Mouse (Mus musculus) neural tube, embryonic 12.5 days (tissue): ENCODE data around the gene Usp15. TPM values are rescaled to one million over a fixed set of nuclear protein-coding genes. Genes with fewer than 3 reads are reported as not detected.

Source experiments
- ATAC-seq: fragments of 200-750 bp; cut with Nextera tagmentation; 2 replicates; pipeline ENCODE4 v1.8.0; 2017; ENCODE audit warnings: low read depth, mild to moderate bottlenecking, moderate TSS enrichment, moderate library complexity; ENCODE audit not compliant: low FRiP score
- H3K27ac ChIP-seq: fragments of 300-500 bp; sonication (generic); 2 replicates; pipeline ENCODE4 v1.5.1; 2016
- H3K27me3 ChIP-seq: fragments of 300-500 bp; sonication (generic); replicated peaks from 2 replicates; pipeline ENCODE4 v1.6.1; 2016; ENCODE audit warnings: mild to moderate bottlenecking
- H3K36me3 ChIP-seq: fragments of 300-500 bp; sonication (generic); 2 replicates; pipeline ENCODE4 v1.6.1; 2016; ENCODE audit warnings: mild to moderate bottlenecking
- H3K4me1 ChIP-seq: fragments of 300-500 bp; sonication (generic); 2 replicates; pipeline ENCODE4 v1.6.1; 2016
- H3K4me2 ChIP-seq: fragments of 300-500 bp; sonication (generic); replicated peaks from 2 replicates; pipeline ENCODE4 v1.6.1; 2016; ENCODE audit warnings: mild to moderate bottlenecking
- H3K4me3 ChIP-seq: fragments of 300-500 bp; sonication (generic); 2 replicates; pipeline ENCODE4 v1.5.1; 2016
- H3K9ac ChIP-seq: fragments of 300-500 bp; sonication (generic); 2 replicates; pipeline ENCODE4 v1.6.1; 2016; ENCODE audit warnings: mild to moderate bottlenecking
- H3K9me3 ChIP-seq: fragments of 300-500 bp; sonication (generic); 2 replicates; pipeline ENCODE4 v1.6.1; 2016; ENCODE audit warnings: mild to moderate bottlenecking
- WGBS: fragments of 180-500 bp; shearing (Covaris S2); methylation state at CpG from one replicate; pipeline ENCODE4 v1.1.7; 2016; 5-methylcytosine and 5-hydroxymethylcytosine counted together
- polyA plus RNA-seq: library from polyadenylated mRNA; unstranded; fragments of >200 nt; fragmentation: Nextera tagmentation; extraction: Ambion mirVana; gene quantifications from 2 replicates; pipeline ENCODE4 v1.2.1, GENCODE M21; 2016

The Usp15 gene
- polyA plus RNA-seq, 1 experiment from 2014 or later = 79.9 TPM

GRCm38 (mm10) chr10:123091737-123092136, 105.1 kb downstream of the Usp15 start:
- Histone ChIP-seq H3K4me3 (no peak overlapping the region), H3K27ac (no peak overlapping the region), H3K9ac (no peak overlapping the region), H3K4me1 (no peaks in the 10 kb centered on the region), H3K9me3 (no peaks in the 10 kb centered on the region), H3K36me3 (no peaks in the 10 kb centered on the region), H3K27me3 (no peaks in the 10 kb centered on the region), H3K4me2 (no peak overlapping the region)
- ATAC-seq = peak; percentile 50; the same call in 1 of the 2 replicates
- 35% methylated on average over 5 of the region's 5 CpGs for WGBS

GRCm38 (mm10) chr10:123089425-123089930, 107.3 kb downstream of the Usp15 start:
- Histone ChIP-seq H3K27me3 (no peaks in the 10 kb centered on the region), H3K36me3 (no peaks in the 10 kb centered on the region), H3K4me1 (no peaks in the 10 kb centered on the region), H3K27ac (no peak overlapping the region), H3K9ac (no peak overlapping the region), H3K9me3 (no peaks in the 10 kb centered on the region), H3K4me2 (no peak overlapping the region), H3K4me3 (no peak overlapping the region)
- 75% methylated on average over 12 of the region's 12 CpGs for WGBS
- no peak for ATAC-seq

GRCm38 (mm10) chr10:123086847-123087246, 109.9 kb downstream of the Usp15 start:
- no peak overlapping the region for H3K9ac ChIP-seq
- 72% methylated on average over 2 of the region's 2 CpGs for WGBS
- no peak overlapping the region for H3K4me2 ChIP-seq
- H3K4me1 ChIP-seq = no peaks in the 10 kb centered on the region
- ATAC-seq = no peak
- no peaks in the 10 kb centered on the region for H3K9me3 ChIP-seq
- no peaks in the 10 kb centered on the region for H3K36me3 ChIP-seq
- no peak overlapping the region for H3K27ac ChIP-seq
- no peak overlapping the region for H3K4me3 ChIP-seq
- no peaks in the 10 kb centered on the region for H3K27me3 ChIP-seq

- Histone ChIP-seq H3K9me3 (no peaks in the 10 kb centered on the region), H3K9ac (no peak overlapping the region), H3K27me3 (no peaks in the 10 kb centered on the region), H3K4me1 (no peaks in the 10 kb centered on the region), H3K36me3 (no peaks in the 10 kb centered on the region), H3K4me2 (no peak overlapping the region), H3K27ac (no peak overlapping the region), H3K4me3 (no peak overlapping the region)
- peak; percentile 41; the same call in 1 of the 2 replicates for ATAC-seq
- WGBS = 33% methylated on average over 10 of the region's 10 CpGs
These were observed 111.7 kb downstream of the Usp15 start for GRCm38 (mm10) chr10:123084900-123085641.

GRCm38 (mm10) chr10:123084307-123084706, 112.5 kb downstream of the Usp15 start:
- H3K4me1 ChIP-seq = no peaks in the 10 kb centered on the region
- no peak overlapping the region for H3K27ac ChIP-seq
- H3K9ac ChIP-seq = no peak overlapping the region
- no peaks in the 10 kb centered on the region for H3K27me3 ChIP-seq
- H3K4me3 ChIP-seq = no peak overlapping the region
- no peak for ATAC-seq
- no peak overlapping the region for H3K4me2 ChIP-seq
- no peaks in the 10 kb centered on the region for H3K36me3 ChIP-seq
- no peaks in the 10 kb centered on the region for H3K9me3 ChIP-seq
- 71% methylated on average over 9 of the region's 9 CpGs for WGBS

GRCm38 (mm10) chr10:123076245-123077023, 120.4 kb downstream of the Usp15 start, which contains the start of gene Mon2:
TSS of gene Mon2 (minus strand) at chr10:123076505.
- H3K9ac ChIP-seq = peak within 1 kb of the TSS; percentile 97
- peak within 1 kb of the TSS; percentile 98 for H3K4me3 ChIP-seq

GRCm38 (mm10) chr10:123075751-123076242, 121.0 kb downstream of the Usp15 start:
- under 1% methylated on average over 47 of the region's 48 CpGs for WGBS
- H3K36me3 ChIP-seq = peaks cover 10% of the 10 kb centered on the region
- no peaks in the 10 kb centered on the region for H3K9me3 ChIP-seq
- ATAC-seq = peak; percentile 68
- peaks cover 9% of the 10 kb centered on the region for H3K4me1 ChIP-seq
- H3K4me3 ChIP-seq = peak overlapping the region; percentile 98
- H3K27ac ChIP-seq = peak overlapping the region; percentile 42; the same call in 1 of the 2 replicates
- peak overlapping the region; percentile 86 for H3K4me2 ChIP-seq
- H3K9ac ChIP-seq = peak overlapping the region; percentile 97
- H3K27me3 ChIP-seq = no peaks in the 10 kb centered on the region

More at GRCm38 (mm10) chr10:123076245-123077023, 120.4 kb downstream of the Usp15 start, which contains the start of gene Mon2:
- H3K27me3 ChIP-seq = no peaks in the 10 kb centered on the region
- H3K9me3 ChIP-seq = no peaks in the 10 kb centered on the region
- H3K4me1 ChIP-seq = peaks cover 9% of the 10 kb centered on the region
- peak; percentile 99 for ATAC-seq
- WGBS = under 1% methylated on average over 58 of the region's 58 CpGs
- peak within 1 kb of the TSS; percentile 86 for H3K4me2 ChIP-seq
- H3K27ac ChIP-seq = peak within 1 kb of the TSS; percentile 42; the same call in 1 of the 2 replicates
- peaks cover 10% of the 10 kb centered on the region for H3K36me3 ChIP-seq

- H3K4me2 ChIP-seq = no peak overlapping the region
- no peak for ATAC-seq
These were observed 124.8 kb downstream of the Usp15 start for GRCm38 (mm10) chr10:123071997-123072396.

GRCm38 (mm10) chr10:123063021-123063420, 133.8 kb downstream of the Usp15 start:
- ATAC-seq = no peak
- Histone ChIP-seq H3K4me2 (no peak overlapping the region), H3K9ac (no peak overlapping the region)

More at GRCm38 (mm10) chr10:123071997-123072396, 124.8 kb downstream of the Usp15 start:
- Histone ChIP-seq H3K9me3 (peaks cover 5% of the 10 kb centered on the region; the same call in 1 of the 2 replicates), H3K27ac (no peak overlapping the region), H3K4me3 (no peak overlapping the region), H3K4me1 (peaks cover 9% of the 10 kb centered on the region), H3K27me3 (no peaks in the 10 kb centered on the region), H3K36me3 (peaks cover 17% of the 10 kb centered on the region), H3K9ac (no peak overlapping the region)
- WGBS = 90% methylated on average over 2 of the region's 2 CpGs

GRCm38 (mm10) chr10:123060831-123061230, 136.0 kb downstream of the Usp15 start:
- no peak for ATAC-seq
- H3K4me2 ChIP-seq = no peak overlapping the region
- H3K4me1 ChIP-seq = no peaks in the 10 kb centered on the region
- no peak overlapping the region for H3K9ac ChIP-seq
- 91% methylated on average over 6 of the region's 6 CpGs for WGBS
- no peaks in the 10 kb centered on the region for H3K27me3 ChIP-seq
- H3K27ac ChIP-seq = no peak overlapping the region
- H3K4me3 ChIP-seq = no peak overlapping the region
- no peaks in the 10 kb centered on the region for H3K9me3 ChIP-seq
- H3K36me3 ChIP-seq = no peaks in the 10 kb centered on the region

More at GRCm38 (mm10) chr10:123063021-123063420, 133.8 kb downstream of the Usp15 start:
- WGBS = 96% methylated on average over 2 of the region's 2 CpGs
- Histone ChIP-seq H3K36me3 (no peaks in the 10 kb centered on the region), H3K4me1 (no peaks in the 10 kb centered on the region), H3K9me3 (no peaks in the 10 kb centered on the region), H3K27me3 (no peaks in the 10 kb centered on the region), H3K27ac (no peak overlapping the region), H3K4me3 (no peak overlapping the region)

GRCm38 (mm10) chr10:123057082-123057481, 139.7 kb downstream of the Usp15 start:
- H3K9ac ChIP-seq = no peak overlapping the region
- H3K27ac ChIP-seq = no peak overlapping the region
- no peak overlapping the region for H3K4me3 ChIP-seq
- H3K27me3 ChIP-seq = no peaks in the 10 kb centered on the region
- 95% methylated on average over 1 of the region's 1 CpGs for WGBS
- H3K4me1 ChIP-seq = no peaks in the 10 kb centered on the region
- ATAC-seq = no peak
- no peak overlapping the region for H3K4me2 ChIP-seq
- no peaks in the 10 kb centered on the region for H3K9me3 ChIP-seq
- no peaks in the 10 kb centered on the region for H3K36me3 ChIP-seq

GRCm38 (mm10) chr10:123056463-123056862, 140.3 kb downstream of the Usp15 start:
- no peaks in the 10 kb centered on the region for H3K27me3 ChIP-seq
- 0 out of 2 replicates have a peak, but pooled peaks have one; percentile 48 for ATAC-seq
- no peaks in the 10 kb centered on the region for H3K36me3 ChIP-seq
- H3K4me1 ChIP-seq = no peaks in the 10 kb centered on the region
- no peak overlapping the region for H3K4me2 ChIP-seq
- no peak overlapping the region for H3K4me3 ChIP-seq
- no peaks in the 10 kb centered on the region for H3K9me3 ChIP-seq
- no peak overlapping the region for H3K27ac ChIP-seq
- WGBS = 69% methylated on average over 10 of the region's 10 CpGs
- H3K9ac ChIP-seq = no peak overlapping the region
